Mouse (Mus musculus): ENCODE data around the gene C6. TPM values are rescaled to one million over a fixed set of nuclear protein-coding genes. Genes with fewer than 3 reads are reported as not detected.

C6 gene
- polyA plus RNA-seq, 1 experiment from 2014 or later = not detected

Other genes starting within 250 kb of the C6 start
- gene Mroh2b, start 171.6 kb downstream of the C6 start, polyA plus RNA-seq (2014; fragmentation: Nextera tagmentation; extraction: Ambion mirVana) = not detected in 2 replicates

Measured in hindbrain, embryonic 14.5 days (tissue).